Mouse (Mus musculus) thymus, postnatal 10 days (tissue): ENCODE data around the gene Ccdc159.

ENCODE experiments used
- DNase-seq, 2 experiments: peaks; one replicate each; pipeline ENCODE4 v3.0.0; 2021; ENCODE audit warnings: low spot score in 2 of 2

Gene Ccdc159

GRCm38 (mm10) chr9:21927208-21927753, at the start of gene Ccdc159, which contains the start of gene Tmem205:
TSS of gene Ccdc159 (plus strand) at chr9:21927471.
TSS of gene Tmem205 (minus strand) at chr9:21927556.
- DNase-seq: no peak

- no peak for DNase-seq
Observed at GRCm38 (mm10) chr9:21889229-21889628, 38.0 kb upstream of the Ccdc159 start.

GRCm38 (mm10) chr9:21901223-21901820, 25.9 kb upstream of the Ccdc159 start:
- DNase-seq: peak in 1 of 2 experiments; percentile 28

GRCm38 (mm10) chr9:21904031-21904430, 23.2 kb upstream of the Ccdc159 start:
- no peak for DNase-seq

DNA sequence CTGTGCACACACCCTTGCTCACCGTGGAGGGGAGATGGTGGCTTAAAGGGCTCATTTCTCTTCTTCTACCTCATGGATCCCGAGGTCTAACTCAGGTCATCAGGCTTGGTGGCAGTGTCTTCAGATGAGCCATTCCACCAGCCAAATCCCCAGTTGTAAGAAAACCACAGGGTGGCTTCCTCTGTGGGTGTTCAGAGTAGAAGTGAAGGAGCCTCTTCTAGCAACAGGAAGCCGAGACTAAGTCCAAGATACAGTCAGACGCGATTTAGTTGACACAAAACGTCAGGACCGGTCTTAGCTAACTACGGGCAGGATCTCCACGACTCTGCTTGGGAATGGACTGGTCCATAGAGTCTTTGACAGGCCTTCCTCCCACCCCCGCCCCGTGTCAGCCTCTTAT, 19.1 kb upstream of the Ccdc159 start:
- no peak for DNase-seq

- no peak for DNase-seq
Observed at GRCm38 (mm10) chr9:21909474-21910223, 17.6 kb upstream of the Ccdc159 start.

GRCm38 (mm10) chr9:21916851-21917492, 10.3 kb upstream of the Ccdc159 start:
- no peak for DNase-seq

GRCm38 (mm10) chr9:21917493-21918034, 9.7 kb upstream of the Ccdc159 start:
- no peak for DNase-seq

GRCm38 (mm10) chr9:21918035-21918592, 9.2 kb upstream of the Ccdc159 start, which contains the start of gene Rab3d:
TSS of gene Rab3d (minus strand) at chr9:21918192.
- DNase-seq: peak; percentile 92 to 97

DNA sequence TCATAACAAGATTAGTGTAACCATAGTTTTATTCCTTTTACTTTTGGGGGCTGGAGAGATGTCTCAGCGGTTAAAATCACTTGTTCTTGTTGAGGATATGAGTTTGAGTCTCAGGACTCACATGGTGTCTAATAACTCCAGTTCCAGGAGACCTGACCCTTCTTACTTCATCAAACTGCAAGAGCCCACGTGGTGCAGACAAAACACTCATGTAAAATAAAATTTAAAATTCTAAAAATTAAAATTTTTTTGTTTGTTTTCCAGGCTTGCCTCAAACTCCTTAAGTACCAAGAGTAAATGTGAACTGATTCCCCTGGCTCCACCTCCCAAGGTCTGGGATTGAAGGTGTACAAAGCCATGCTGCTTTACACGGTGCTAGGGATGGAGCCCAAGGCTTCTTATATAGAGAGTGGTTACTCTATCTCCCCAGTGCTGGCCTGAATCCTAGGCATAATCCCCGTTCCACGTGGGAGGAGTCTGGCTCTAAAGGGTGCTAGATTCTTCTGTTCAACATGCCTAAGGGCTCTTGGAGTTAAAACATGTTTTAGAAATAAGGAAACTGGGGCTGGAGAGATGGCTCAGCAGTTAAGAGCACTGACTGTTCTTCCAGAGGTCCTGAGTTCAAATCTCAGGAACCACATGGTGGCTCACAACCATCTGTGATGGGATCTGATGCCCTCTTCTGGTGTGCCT, 8.4 kb upstream of the Ccdc159 start:
- no peak for DNase-seq

DNA sequence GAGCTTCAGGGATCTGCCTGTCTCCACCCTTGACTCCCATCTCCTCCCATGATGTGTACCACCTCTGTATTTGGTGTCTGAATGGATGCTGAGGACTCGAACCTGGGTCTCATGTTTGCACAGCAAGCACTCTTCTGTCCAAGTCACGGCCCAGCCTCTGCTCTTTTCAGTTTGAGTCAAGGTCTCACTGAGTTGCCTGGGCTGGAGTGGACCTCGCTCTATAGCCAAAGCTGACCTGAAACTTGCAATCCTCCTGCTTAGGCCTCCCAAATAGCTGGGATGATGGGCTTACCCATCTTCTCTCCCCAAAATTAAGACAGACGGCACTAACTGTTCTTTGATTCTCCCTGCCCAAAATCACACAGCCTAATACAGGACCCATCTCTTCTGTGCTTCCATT, 4.2 kb upstream of the Ccdc159 start:
- no peak for DNase-seq

- no peak for DNase-seq
Observed at GRCm38 (mm10) chr9:21923490-21924098, 3.7 kb upstream of the Ccdc159 start.

DNA sequence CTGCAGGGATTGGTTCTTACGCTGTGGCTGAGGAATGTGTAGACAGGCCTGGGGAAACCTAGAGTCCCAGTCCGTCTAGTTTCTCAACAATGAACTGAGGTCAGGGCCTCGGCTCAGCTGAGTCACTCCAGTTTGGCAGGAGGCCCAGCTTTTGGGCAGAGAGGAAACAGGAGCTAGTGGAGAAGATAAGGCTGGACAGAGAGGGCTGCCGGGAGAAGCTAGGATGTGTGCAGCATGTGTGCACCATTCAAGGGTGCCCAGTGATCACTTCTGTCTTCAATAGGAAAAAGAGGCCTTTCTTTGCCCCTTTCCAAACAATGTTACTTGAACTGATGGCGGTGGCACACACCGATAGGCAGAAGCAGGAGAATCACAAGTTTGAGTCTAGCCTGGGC, 3.2 kb upstream of the Ccdc159 start:
- DNase-seq: no peak

DNA sequence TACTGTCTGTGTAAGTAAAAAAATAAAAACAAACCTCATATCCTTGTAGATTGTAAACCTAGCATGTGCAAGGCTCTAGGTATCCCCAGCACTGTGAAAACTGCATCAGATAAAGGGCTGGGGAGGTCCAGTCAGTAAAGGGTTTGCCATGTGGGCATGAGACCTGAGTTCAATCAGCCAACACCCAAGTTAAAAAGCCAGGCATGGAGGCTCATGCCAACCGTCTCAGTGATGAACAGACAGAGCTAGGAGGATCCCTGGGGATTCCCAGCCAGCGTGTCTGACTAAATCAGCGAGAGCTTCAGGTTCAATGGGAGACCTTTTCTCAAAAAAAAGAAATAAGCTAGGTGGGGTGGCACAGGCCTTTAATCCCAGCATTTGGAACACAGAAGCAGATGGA, 2.2 kb upstream of the Ccdc159 start:
- no peak for DNase-seq

DNA sequence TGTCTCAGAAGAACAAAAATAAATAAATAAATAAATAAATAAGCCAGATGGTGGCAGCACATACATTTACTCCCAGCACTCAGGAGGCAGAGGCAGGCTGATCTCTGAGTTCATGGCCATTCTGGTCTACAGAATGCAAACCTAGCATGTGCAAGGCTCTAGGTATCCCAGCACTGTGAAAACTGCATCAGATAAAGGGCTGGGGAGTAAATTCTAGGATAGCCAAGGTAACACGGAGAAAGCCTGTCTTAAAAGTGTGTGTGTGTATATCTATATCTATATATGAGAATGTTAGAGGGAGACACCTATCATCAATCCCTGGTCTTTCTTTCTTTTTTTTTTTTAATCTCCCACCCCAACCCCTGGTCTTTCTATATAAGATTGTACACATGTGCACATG, 1.8 kb upstream of the Ccdc159 start:
- DNase-seq: no peak

DNA sequence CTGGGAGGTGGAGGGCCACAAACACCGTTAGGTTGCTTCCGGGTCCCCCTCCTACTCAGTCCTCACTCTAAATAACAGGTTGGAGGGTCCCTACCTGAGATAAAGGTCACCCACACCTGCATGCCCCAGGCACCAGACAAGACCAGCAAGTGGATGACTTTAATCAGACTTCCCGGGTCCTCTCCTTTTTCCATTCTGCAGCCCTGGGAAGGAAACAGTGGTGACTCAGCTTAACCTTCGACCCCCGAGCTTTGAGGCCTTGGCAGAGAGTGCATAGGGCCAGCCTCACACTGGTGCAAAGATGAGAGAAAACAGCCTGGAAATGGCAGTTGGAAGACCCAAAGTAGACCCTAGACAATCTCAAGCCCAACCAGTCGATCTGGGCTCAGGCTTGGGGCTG, 1.1 kb upstream of the Ccdc159 start:
- no peak for DNase-seq

GRCm38 (mm10) chr9:21926784-21927183, 487 bp upstream of the Ccdc159 start:
- DNase-seq: no peak

GRCm38 (mm10) chr9:21929208-21929607, 1.9 kb downstream of the Ccdc159 start:
- no peak for DNase-seq

DNA sequence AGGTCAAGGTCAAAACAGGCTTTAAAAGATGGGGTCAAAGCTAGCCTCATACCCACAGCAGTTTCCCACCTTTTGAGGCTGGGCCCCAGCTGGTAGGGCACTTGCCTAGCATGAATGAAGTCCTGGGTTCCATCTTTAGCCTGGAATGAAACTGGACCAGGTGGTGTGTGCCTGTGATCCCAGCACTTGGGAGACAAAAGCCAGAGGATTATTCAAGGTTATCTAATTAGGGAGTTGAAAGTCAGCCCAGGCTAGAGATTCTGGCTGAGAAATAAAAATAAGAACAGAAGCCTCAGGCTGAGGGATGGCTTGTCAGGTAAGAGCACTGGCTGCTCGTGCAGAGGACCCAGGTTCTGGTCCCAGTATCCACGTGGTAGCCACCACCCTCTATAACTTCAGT, 4.7 kb downstream of the Ccdc159 start:
- no peak for DNase-seq

DNA sequence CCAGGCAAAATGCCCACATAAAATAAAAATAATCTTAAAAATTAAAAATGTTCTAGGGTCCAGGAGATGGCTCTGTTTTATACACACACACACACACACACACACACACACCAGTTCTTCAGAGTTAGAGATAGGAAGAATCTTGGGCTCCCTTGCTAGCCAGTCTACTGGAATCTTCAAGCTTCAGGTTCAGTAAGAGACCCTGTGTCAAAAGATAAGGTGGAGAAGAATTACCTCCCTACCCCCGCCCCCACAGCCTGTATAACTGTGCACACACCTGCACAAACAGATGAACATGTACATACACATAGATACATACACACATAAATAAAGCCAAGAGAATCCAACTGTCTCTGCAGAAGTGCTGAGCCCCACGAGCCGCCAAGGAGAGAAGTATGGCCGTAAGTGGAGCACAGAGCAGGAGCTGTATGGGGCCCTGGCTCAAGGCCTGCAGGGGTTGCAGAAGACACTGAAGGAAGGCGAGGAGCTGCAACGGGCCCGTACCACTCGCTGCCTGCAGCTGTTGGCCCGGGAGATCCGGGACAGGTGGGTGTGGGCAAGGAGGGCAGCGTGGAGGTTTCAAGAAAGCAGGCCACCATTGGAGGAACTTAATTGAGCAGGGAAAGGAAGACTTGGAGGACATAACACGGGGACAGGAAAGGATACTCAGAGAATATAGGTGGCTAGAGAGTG, 5.3 kb downstream of the Ccdc159 start:
- DNase-seq: no peak
